17 mouse cellular contexts compared by ENCODE assay signal in the genomic region with DNA sequence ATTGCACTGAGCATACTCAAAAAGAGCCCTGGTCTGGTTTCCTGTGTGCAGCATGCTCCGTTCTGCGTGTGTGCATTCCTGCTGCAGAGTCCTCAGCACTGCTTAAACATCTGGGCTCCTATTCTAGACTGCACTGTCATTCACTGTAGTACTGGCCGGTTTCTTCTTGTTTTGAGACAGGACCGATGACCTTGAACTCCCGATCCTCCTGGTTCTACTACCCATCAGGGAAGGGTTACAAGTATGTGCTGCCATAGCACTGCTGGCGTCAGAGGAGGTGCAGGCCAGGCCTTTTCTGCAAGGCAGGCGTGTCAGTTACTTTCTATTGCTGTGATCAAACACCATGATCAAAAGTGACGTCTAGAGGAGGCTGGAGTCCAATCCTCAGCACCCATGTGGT. TPM values are rescaled to one million over a fixed set of nuclear protein-coding genes. Genes with fewer than 3 reads are reported as not detected.
A peak's percentile ranks its signal among the peaks of the same experiment; 100 is the strongest.
DNase-seq lines count a peak whose midpoint lies in the region; ATAC-seq and TF ChIP-seq lines count a peak whose summit lies in the region.
"Had no signal": no experiment of that assay in that cellular context is flagged by ENCODE, and none has a peak within 500 bp of the region (broad histone marks: within the 10 kb centered on the region; RNA-seq: fewer than 3 reads in every experiment).

No protein-coding gene starts in this region.

- peaks cover 36% of the 10 kb centered on the region for H3K4me1 ChIP-seq in kidney, postnatal 0 days (replicated peaks; ENCODE audit: insufficient read depth, low read length)
- H3K4me1 ChIP-seq in E14TG2a.4 (replicated peaks; ENCODE audit: low read depth, low read length) = peaks cover 81% of the 10 kb centered on the region
- peaks cover 48% of the 10 kb centered on the region for H3K4me1 ChIP-seq in limb, embryonic 13.5 days

- H3K4me2 ChIP-seq in kidney, postnatal 0 days (ENCODE audit: low read length) = no peak overlapping the region
- H3K4me2 ChIP-seq in limb, embryonic 13.5 days (replicated peaks) = no peak overlapping the region
- H3K4me2 ChIP-seq: heart, embryonic 15.5 days; midbrain, embryonic 13.5 days had no signal

- no peak overlapping the region for H3K4me3 ChIP-seq in kidney, postnatal 0 days (replicated peaks; ENCODE audit: low read depth, low read length)
- peak overlapping the region; percentile 30 for H3K4me3 ChIP-seq in E14TG2a.4 (replicated peaks; ENCODE audit: low read length)
- H3K4me3 ChIP-seq in limb, embryonic 13.5 days = no peak overlapping the region
- H3K4me3 ChIP-seq: forebrain, embryonic 10.5 days; heart, embryonic 15.5 days; left cerebral cortex, adult 2 months; midbrain, embryonic 13.5 days had no signal

- TF ChIP-seq CTCF in kidney, postnatal 0 days (IDR thresholded peaks at IDR 0.05; ENCODE audit: low read depth) = no peak
- no peak for TF ChIP-seq CTCF in E14TG2a.4 (conservative IDR thresholded peaks at IDR 0.05; ENCODE audit: low read length)

- no peak; the same call in 1 of the 2 replicates for ATAC-seq in kidney, postnatal 0 days (replicated peaks; ENCODE audit: low FRiP score, low read depth)
- ATAC-seq in limb, embryonic 13.5 days (ENCODE audit: low FRiP score, low read depth) = 0 out of 2 replicates have a peak, but pooled peaks have one; percentile 35
- ATAC-seq: midbrain, embryonic 13.5 days had no signal

- no peaks in the 10 kb centered on the region for H3K27me3 ChIP-seq in kidney, postnatal 0 days (ENCODE audit: insufficient read depth, low read length)
- no peaks in the 10 kb centered on the region for H3K27me3 ChIP-seq in E14TG2a.4 (ENCODE audit: insufficient read depth, low read length)
- no peaks in the 10 kb centered on the region for H3K27me3 ChIP-seq in limb, embryonic 13.5 days
- H3K27me3 ChIP-seq: heart, embryonic 15.5 days; midbrain, embryonic 13.5 days had no signal

- no peak for DNase-seq in kidney, postnatal 0 days (ENCODE audit: low spot score)
- no peak for DNase-seq in kidney, postnatal 36 days
- DNase-seq in R1 (ENCODE audit: low read depth, low spot score) = peak; percentile 90
- DNase-seq in ovary, postnatal 14 days (ENCODE audit: low spot score) = no peak
- no peak for DNase-seq in thymus, postnatal 4 days
- DNase-seq in heart, adult 11 months = no peak
- DNase-seq: cerebellum, adult 11 months; kidney, adult 11 months; lung, postnatal 36 days; thymus, adult 2 months had no signal

- 49% methylated on average over 8 of the region's 8 CpGs for WGBS in kidney, postnatal 0 days
- WGBS in limb, embryonic 13.5 days = 70% methylated on average over 8 of the region's 8 CpGs

- H3K27ac ChIP-seq in kidney, postnatal 0 days = 0 out of 2 replicates have a peak overlapping the region, but pooled peaks have one; percentile 40
- peak overlapping the region; percentile 59; the same call in 1 of the 2 replicates for H3K27ac ChIP-seq in limb, embryonic 13.5 days
- H3K27ac ChIP-seq: heart, embryonic 15.5 days; left cerebral cortex, adult 2 months; liver, embryonic 14.5 days; midbrain, embryonic 13.5 days had no signal

- no peaks in the 10 kb centered on the region for H3K9me3 ChIP-seq in kidney, postnatal 0 days (replicated peaks; ENCODE audit: low read length)
- no peaks in the 10 kb centered on the region for H3K9me3 ChIP-seq in E14TG2a.4 (ENCODE audit: low read length)
- H3K9me3 ChIP-seq in limb, embryonic 13.5 days = no peaks in the 10 kb centered on the region
- H3K9me3 ChIP-seq: forebrain, embryonic 10.5 days; heart, embryonic 15.5 days; midbrain, embryonic 13.5 days had no signal

- H3K36me3 ChIP-seq in kidney, postnatal 0 days (ENCODE audit: insufficient read depth, low read length) = peaks cover 3% of the 10 kb centered on the region; the same call in 1 of the 2 replicates
- H3K36me3 ChIP-seq in E14TG2a.4 (ENCODE audit: insufficient read depth, low read length) = peaks cover 5% of the 10 kb centered on the region
- H3K36me3 ChIP-seq in limb, embryonic 13.5 days = peaks cover 7% of the 10 kb centered on the region

- H3K9ac ChIP-seq in kidney, postnatal 0 days (ENCODE audit: low read depth, low read length) = no peak overlapping the region
- no peak overlapping the region for H3K9ac ChIP-seq in limb, embryonic 13.5 days
- H3K9ac ChIP-seq: heart, embryonic 15.5 days; liver, embryonic 14.5 days; midbrain, embryonic 13.5 days had no signal

RNA-seq across cellular contexts. Expression of gene Slc9a1, which starts 11.6 kb away (rescaled TPM):
- 5.7 and 7.1 TPM in 2 replicates for polyA plus RNA-seq in kidney, postnatal 0 days (2015; fragmentation: Nextera tagmentation; extraction: Ambion mirVana)
- 8.1 and 8.8 TPM in 2 replicates for polyA plus RNA-seq in limb, embryonic 13.5 days (2015; fragmentation: Nextera tagmentation; extraction: Ambion mirVana)

RNA-seq across cellular contexts. Expression of gene Wdtc1, which starts 27.9 kb away (rescaled TPM):
- polyA plus RNA-seq in kidney, postnatal 0 days (2015; fragmentation: Nextera tagmentation; extraction: Ambion mirVana) = 9.9 and 11.2 TPM in 2 replicates
- 13.3 and 14.1 TPM in 2 replicates for polyA plus RNA-seq in limb, embryonic 13.5 days (2015; fragmentation: Nextera tagmentation; extraction: Ambion mirVana)
